In the genomic region with DNA sequence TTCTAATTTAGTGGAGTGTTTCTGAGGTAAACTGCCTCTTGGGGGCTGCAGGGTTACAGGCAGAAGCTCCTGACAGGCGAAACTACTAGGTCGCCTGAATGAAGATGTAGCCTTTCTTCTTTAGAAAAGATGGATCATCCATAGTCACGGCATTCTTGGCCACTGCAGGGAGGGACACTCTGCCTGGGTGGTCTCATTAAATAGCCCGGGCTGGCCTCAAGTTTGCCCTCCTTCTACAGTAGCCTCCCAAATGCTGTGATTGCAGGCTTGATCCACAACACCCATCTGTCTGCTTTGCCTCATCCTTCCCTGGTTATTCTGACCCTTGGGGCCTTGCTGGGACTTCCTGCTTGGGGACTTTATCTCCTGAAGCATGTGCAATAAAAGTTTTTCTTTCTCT, we compare ENCODE assay signal across 22 mouse cellular contexts. TPM values are rescaled to one million over a fixed set of nuclear protein-coding genes. Genes with fewer than 3 reads are reported as not detected.
DNase-seq lines count a peak whose midpoint lies in the region; ATAC-seq and TF ChIP-seq lines count a peak whose summit lies in the region.
"Had no signal": no experiment of that assay in that cellular context is flagged by ENCODE, and none has a peak within 500 bp of the region (broad histone marks: within the 10 kb centered on the region; RNA-seq: fewer than 3 reads in every experiment).

No protein-coding gene starts in this region.

- no peak overlapping the region for H3K9ac ChIP-seq in intestine, embryonic 15.5 days
- H3K9ac ChIP-seq in intestine, postnatal 0 days (ENCODE audit: low read depth, low read length), result no peak overlapping the region
- H3K9ac ChIP-seq in intestine, embryonic 16.5 days (ENCODE audit: low read depth, low read length), result no peak overlapping the region

- H3K27ac ChIP-seq in intestine, embryonic 15.5 days, result no peak overlapping the region
- no peak overlapping the region for H3K27ac ChIP-seq in intestine, postnatal 0 days (ENCODE audit: low read depth, low read length)
- H3K27ac ChIP-seq in intestine, embryonic 16.5 days (ENCODE audit: low read length), result peak overlapping the region; percentile 62; the same call in 1 of the 2 replicates

- H3K4me2 ChIP-seq in intestine, embryonic 15.5 days (replicated peaks), result no peak overlapping the region
- no peak overlapping the region for H3K4me2 ChIP-seq in intestine, postnatal 0 days (replicated peaks; ENCODE audit: low read depth)
- H3K4me2 ChIP-seq in intestine, embryonic 16.5 days (ENCODE audit: low read depth, low read length), result no peak overlapping the region

- DNase-seq in retina, embryonic 14.5 days (ENCODE audit: low spot score), result peak; percentile 51
- peak; percentile 68 for DNase-seq in retina, postnatal 1 day
- no peak for DNase-seq in left cerebral cortex, postnatal 4 days
- DNase-seq in urinary bladder, postnatal 14 days (ENCODE audit: low spot score), result no peak
- no peak for DNase-seq in kidney, adult 9 months
- DNase-seq: adrenal gland, adult 2 months; adrenal gland, adult 8-10 months; adrenal gland, postnatal 10 days; adrenal gland, postnatal 14 days; adrenal gland, postnatal 25 days; adrenal gland, postnatal 36 days; B cell, adult 2 months; cerebellum, adult 11 months; cerebellum, adult 11-12 months had no signal

- intact Hi-C loops in left cerebral cortex, postnatal 4 days (cut with DNase I), result no loop called here

- 41% methylated on average over 4 of the region's 4 CpGs for WGBS in intestine, embryonic 15.5 days
- WGBS in intestine, postnatal 0 days, result 62% methylated on average over 4 of the region's 4 CpGs
- 52% methylated on average over 4 of the region's 4 CpGs for WGBS in intestine, embryonic 16.5 days

- no peaks in the 10 kb centered on the region for H3K27me3 ChIP-seq in intestine, embryonic 15.5 days (replicated peaks)
- H3K27me3 ChIP-seq in intestine, postnatal 0 days (replicated peaks; ENCODE audit: control insufficient read depth, insufficient read depth, low read length), result no peaks in the 10 kb centered on the region
- H3K27me3 ChIP-seq in intestine, embryonic 16.5 days (replicated peaks; ENCODE audit: control insufficient read depth, insufficient read depth, low read length), result no peaks in the 10 kb centered on the region

- no peak overlapping the region for H3K4me3 ChIP-seq in intestine, embryonic 15.5 days (replicated peaks)
- H3K4me3 ChIP-seq in intestine, postnatal 0 days (ENCODE audit: low read depth, low read length), result no peak overlapping the region
- H3K4me3 ChIP-seq in intestine, embryonic 16.5 days (ENCODE audit: low read length), result no peak overlapping the region

- no peaks in the 10 kb centered on the region for H3K36me3 ChIP-seq in intestine, embryonic 15.5 days
- no peaks in the 10 kb centered on the region for H3K36me3 ChIP-seq in intestine, postnatal 0 days (ENCODE audit: control insufficient read depth, insufficient read depth)
- no peaks in the 10 kb centered on the region for H3K36me3 ChIP-seq in intestine, embryonic 16.5 days (ENCODE audit: control insufficient read depth, insufficient read depth, low read length)
- H3K36me3 ChIP-seq: G1E had no signal

- H3K4me1 ChIP-seq in intestine, embryonic 15.5 days (replicated peaks), result peaks cover 29% of the 10 kb centered on the region
- peaks cover 16% of the 10 kb centered on the region; the same call in 1 of the 2 replicates for H3K4me1 ChIP-seq in intestine, postnatal 0 days (replicated peaks; ENCODE audit: control insufficient read depth, insufficient read depth, low read length)
- H3K4me1 ChIP-seq in intestine, embryonic 16.5 days (ENCODE audit: control insufficient read depth, insufficient read depth, low read length), result peaks cover 30% of the 10 kb centered on the region

- TF ChIP-seq CTCF in intestine, postnatal 0 days (IDR thresholded peaks at IDR 0.05; ENCODE audit: low read depth), result no peak

- H3K9me3 ChIP-seq in intestine, embryonic 15.5 days, result no peaks in the 10 kb centered on the region
- H3K9me3 ChIP-seq in intestine, postnatal 0 days (ENCODE audit: control insufficient read depth), result no peaks in the 10 kb centered on the region
- H3K9me3 ChIP-seq in intestine, embryonic 16.5 days (ENCODE audit: control insufficient read depth, low read length), result no peaks in the 10 kb centered on the region
- H3K9me3 ChIP-seq: G1E had no signal

- ATAC-seq in intestine, embryonic 15.5 days, result peak; percentile 24
- ATAC-seq in intestine, postnatal 0 days, result no peak
- no peak for ATAC-seq in intestine, embryonic 16.5 days
- ATAC-seq: activated CD4-positive, CD25-positive, alpha-beta regulatory T cell, adult 4 months; CD4-positive, CD25-positive, alpha-beta regulatory T cell, adult 4 months; Patski had no signal

RNA-seq across cellular contexts. Expression of gene Med9, which starts 18.0 kb away (rescaled TPM):
- 34.5 and 35.6 TPM in 2 replicates for polyA plus RNA-seq in intestine, embryonic 15.5 days (2015; fragmentation: Nextera tagmentation; extraction: Ambion mirVana)
- polyA plus RNA-seq in intestine, postnatal 0 days (2015; fragmentation: Nextera tagmentation; extraction: Ambion mirVana), result 19.4 and 22.1 TPM in 2 replicates
- 33.0 and 33.4 TPM in 2 replicates for polyA plus RNA-seq in intestine, embryonic 16.5 days (2015; fragmentation: Nextera tagmentation; extraction: Ambion mirVana)
- total RNA-seq in left cerebral cortex, postnatal 4 days (2021), result 10 to 100 TPM; 23.8 to 25.2 TPM

RNA-seq across cellular contexts. Expression of gene Rasd1, which starts 34.7 kb away (rescaled TPM):
- polyA plus RNA-seq in intestine, embryonic 15.5 days (2015; fragmentation: Nextera tagmentation; extraction: Ambion mirVana), result 2.1 and 2.6 TPM in 2 replicates
- polyA plus RNA-seq in intestine, postnatal 0 days (2015; fragmentation: Nextera tagmentation; extraction: Ambion mirVana), result 1.1 and 1.4 TPM in 2 replicates
- polyA plus RNA-seq in intestine, embryonic 16.5 days (2015; fragmentation: Nextera tagmentation; extraction: Ambion mirVana), result 2.0 and 2.3 TPM in 2 replicates
- total RNA-seq in left cerebral cortex, postnatal 4 days (2021), result 1 to 10 TPM; 1.3 to 1.5 TPM
- total RNA-seq: MEL had no signal
- polyA plus RNA-seq: G1E had no signal

Comparison
In these comparisons a context has a peak if more than half of its experiments do, and no peak if none do; other contexts are left out.
1. DNase-seq: peak in retina, embryonic 14.5 days (single experiment) and retina, postnatal 1 day (single experiment); none in left cerebral cortex, postnatal 4 days (single experiment), urinary bladder, postnatal 14 days (single experiment) and kidney, adult 9 months (single experiment).